Mouse (Mus musculus) gastrocnemius, postnatal 25 days (tissue): ENCODE data around the gene Ccdc60. TPM values are rescaled to one million over a fixed set of nuclear protein-coding genes. Genes with fewer than 3 reads are reported as not detected.

Source experiments
- total RNA-seq, 2 experiments: library from RNA; stranded (reverse); gene quantifications; 1 replicate in 1 of 2; 2 replicates in 1 of 2; pipeline ENCODE4 v1.2.3; 2021

Ccdc60 gene
- total RNA-seq, 2 experiments from 2014 or later = not detected

Other genes starting within 250 kb of the Ccdc60 start
- gene Tmem233, start 205.7 kb downstream of the Ccdc60 start, total RNA-seq = 10 to 100 TPM; 69.2 to 93.6 TPM
- gene Hspb8, start 133.9 kb upstream of the Ccdc60 start, total RNA-seq = 100 to 1,000 TPM; 216 to 227 TPM